Mouse (Mus musculus): ENCODE results near the gene Tbc1d24. TPM values are rescaled to one million over a fixed set of nuclear protein-coding genes. Genes with fewer than 3 reads are reported as not detected.

The Tbc1d24 gene
- polyA plus RNA-seq, 1 experiment, result 50.3 TPM

DNA sequence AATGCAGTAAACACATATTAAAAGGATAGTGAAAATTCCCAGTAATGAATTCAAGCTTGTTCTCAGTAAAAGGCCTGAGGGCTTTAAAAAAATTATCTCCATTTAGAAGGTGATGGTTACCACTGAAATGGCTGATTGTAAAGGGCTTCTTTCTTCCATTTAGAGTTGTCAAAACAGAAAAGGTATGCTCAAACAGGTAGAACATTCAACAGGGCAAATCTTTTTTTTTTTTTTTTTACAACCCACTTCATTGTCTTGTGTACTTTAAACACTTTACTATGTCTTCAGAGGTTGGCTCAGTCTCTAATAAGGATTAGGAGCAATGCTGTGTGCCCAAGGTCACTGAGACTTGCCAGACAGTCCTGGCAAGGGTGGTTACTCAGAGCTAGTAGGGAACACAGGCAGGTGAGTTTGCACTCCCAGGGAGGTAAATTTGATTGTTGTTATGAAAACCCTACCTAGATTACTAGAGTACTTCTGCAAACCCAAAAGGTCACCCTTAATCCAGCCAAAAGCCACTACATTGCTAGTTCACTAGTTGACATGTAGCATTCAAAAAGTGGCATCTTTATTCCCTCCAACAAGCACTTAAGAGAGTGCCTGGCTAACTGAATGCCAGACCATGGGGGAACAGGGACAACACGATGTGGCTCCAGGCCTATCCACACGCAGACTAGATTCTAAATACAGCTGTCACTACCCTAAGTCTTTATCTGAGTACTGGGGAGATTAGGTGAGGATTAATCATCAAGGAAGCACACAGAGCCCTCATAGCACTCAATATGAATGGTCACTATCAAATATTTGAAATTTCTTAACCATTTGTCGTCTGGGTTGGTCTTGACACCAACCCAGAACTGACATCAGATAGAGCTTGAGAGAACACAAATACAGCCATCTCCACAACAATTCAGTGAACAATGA lies 1.5 kb downstream of the Tbc1d24 start:
- Histone ChIP-seq H3K4me3 (replicated peaks; ENCODE audit: insufficient read depth, low read depth, low read length) (peak overlapping the region; percentile 23), H3K27ac (ENCODE audit: insufficient read depth, low read length) (no peak overlapping the region), H3K4me1 (ENCODE audit: control insufficient read depth, insufficient read depth, low read length) (peaks cover 33% of the 10 kb centered on the region), H3K27me3 (ENCODE audit: control insufficient read depth, insufficient read depth, low read length) (no peaks in the 10 kb centered on the region)
- DNase-seq, result no peak
- TF ChIP-seq POLR2A (IDR thresholded peaks at IDR 0.05; ENCODE audit: borderline replicate concordance, insufficient read depth, low read length) (no peak), CTCF (IDR thresholded peaks at IDR 0.05; ENCODE audit: borderline replicate concordance, insufficient read depth, low read depth, low read length) (no peak)
- 46% methylated on average over 3 of the region's 3 CpGs for WGBS

DNA sequence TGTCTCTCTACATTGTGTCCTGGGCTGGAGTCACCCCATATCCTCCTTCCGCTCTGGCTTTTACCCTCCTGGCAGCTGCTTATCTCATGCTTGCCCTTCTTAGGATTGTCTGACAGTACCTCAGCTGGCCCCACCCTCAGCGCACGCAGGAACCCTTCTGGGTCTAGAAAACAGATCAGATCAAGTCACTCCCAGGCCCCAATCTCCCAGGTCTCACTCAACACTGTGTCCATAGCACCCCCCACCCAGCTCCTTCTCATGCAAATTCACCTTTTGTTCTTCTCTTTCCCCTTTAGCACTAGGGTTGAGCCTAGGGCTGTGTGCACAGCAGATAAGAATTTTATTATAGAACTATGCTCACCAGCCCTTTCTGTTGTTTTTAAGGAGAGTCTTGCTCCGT lies 2.3 kb downstream of the Tbc1d24 start:
- Histone ChIP-seq H3K4me1 (ENCODE audit: control insufficient read depth, insufficient read depth, low read length) (peaks cover 33% of the 10 kb centered on the region), H3K27ac (ENCODE audit: insufficient read depth, low read length) (no peak overlapping the region), H3K27me3 (ENCODE audit: control insufficient read depth, insufficient read depth, low read length) (no peaks in the 10 kb centered on the region), H3K4me3 (replicated peaks; ENCODE audit: insufficient read depth, low read depth, low read length) (no peak overlapping the region)
- no peak for DNase-seq
- TF ChIP-seq CTCF (IDR thresholded peaks at IDR 0.05; ENCODE audit: borderline replicate concordance, insufficient read depth, low read depth, low read length), result no peak
- no peak for TF ChIP-seq POLR2A (IDR thresholded peaks at IDR 0.05; ENCODE audit: borderline replicate concordance, insufficient read depth, low read length)
- 76% methylated on average over 4 of the region's 4 CpGs for WGBS

DNA sequence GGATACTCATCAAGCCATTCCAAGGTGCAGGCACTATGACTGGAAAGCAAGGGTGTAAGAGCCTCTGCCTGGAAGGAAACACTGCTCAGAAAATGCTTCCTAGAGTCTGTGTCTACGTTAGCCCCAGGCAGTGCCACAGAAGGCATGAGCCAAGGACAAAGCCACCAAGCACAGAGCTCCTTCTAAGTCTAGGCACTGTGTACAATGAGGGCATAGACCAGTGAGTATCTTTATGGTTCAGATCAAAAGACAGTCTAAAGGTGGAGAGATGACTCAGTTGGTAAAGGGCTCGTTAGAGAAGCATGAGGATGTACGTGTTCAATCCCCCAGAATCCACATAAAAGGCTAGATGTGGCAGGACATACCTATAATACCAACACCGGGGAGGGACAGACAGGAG lies 4.3 kb downstream of the Tbc1d24 start:
- H3K4me1 ChIP-seq (ENCODE audit: control insufficient read depth, insufficient read depth, low read length), result peaks cover 45% of the 10 kb centered on the region
- WGBS, result 70% methylated on average over 4 of the region's 4 CpGs

GRCm38 (mm10) chr17:24199741-24200140 lies 5.6 kb downstream of the Tbc1d24 start:
- H3K4me3 ChIP-seq (replicated peaks; ENCODE audit: insufficient read depth, low read depth, low read length), result no peak overlapping the region
- TF ChIP-seq CTCF (IDR thresholded peaks at IDR 0.05; ENCODE audit: borderline replicate concordance, insufficient read depth, low read depth, low read length) (no peak), POLR2A (IDR thresholded peaks at IDR 0.05; ENCODE audit: borderline replicate concordance, insufficient read depth, low read length) (no peak)
- H3K27me3 ChIP-seq (ENCODE audit: control insufficient read depth, insufficient read depth, low read length), result no peaks in the 10 kb centered on the region
- WGBS, result 54% methylated on average over 4 of the region's 4 CpGs
- H3K4me1 ChIP-seq (ENCODE audit: control insufficient read depth, insufficient read depth, low read length), result peaks cover 47% of the 10 kb centered on the region
- peak overlapping the region; percentile 44; the same call in 1 of the 2 replicates for H3K27ac ChIP-seq (ENCODE audit: insufficient read depth, low read length)
- peak in 1 of 2 experiments; percentile 39 for DNase-seq

More for the DNA sequence above, 4.3 kb downstream of the Tbc1d24 start:
- H3K4me3 ChIP-seq (replicated peaks; ENCODE audit: insufficient read depth, low read depth, low read length), result no peak overlapping the region
- TF ChIP-seq CTCF (IDR thresholded peaks at IDR 0.05; ENCODE audit: borderline replicate concordance, insufficient read depth, low read depth, low read length), result no peak
- TF ChIP-seq POLR2A (IDR thresholded peaks at IDR 0.05; ENCODE audit: borderline replicate concordance, insufficient read depth, low read length), result no peak
- no peaks in the 10 kb centered on the region for H3K27me3 ChIP-seq (ENCODE audit: control insufficient read depth, insufficient read depth, low read length)
- no peak overlapping the region for H3K27ac ChIP-seq (ENCODE audit: insufficient read depth, low read length)
- DNase-seq, result no peak

DNA sequence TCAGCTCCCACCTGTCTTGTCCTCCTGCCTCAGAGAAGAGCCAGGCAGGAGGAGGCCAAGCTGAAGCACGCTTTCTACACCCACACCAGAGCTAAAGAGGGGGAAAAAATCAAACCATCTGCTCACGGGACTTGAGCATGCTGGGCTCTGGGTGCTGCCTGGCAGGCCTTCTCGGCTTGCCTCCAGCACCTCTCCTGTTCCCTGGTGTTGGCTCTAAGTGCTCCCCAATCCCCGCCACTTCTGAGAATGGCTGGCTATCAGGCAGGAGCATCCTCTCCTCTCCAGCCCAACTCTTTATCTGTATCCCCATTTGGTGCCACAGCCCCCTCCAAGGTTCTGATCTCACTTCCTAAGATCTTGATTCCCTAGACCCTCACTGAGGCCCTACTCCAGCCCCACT lies 6.1 kb downstream of the Tbc1d24 start:
- H3K4me3 ChIP-seq (replicated peaks; ENCODE audit: insufficient read depth, low read depth, low read length), result no peak overlapping the region
- DNase-seq, result peak; percentile 60 to 78
- 10% methylated on average over 4 of the region's 4 CpGs for WGBS
- peaks cover 42% of the 10 kb centered on the region for H3K4me1 ChIP-seq (ENCODE audit: control insufficient read depth, insufficient read depth, low read length)
- H3K27ac ChIP-seq (ENCODE audit: insufficient read depth, low read length), result peak overlapping the region; percentile 44
- TF ChIP-seq CTCF (IDR thresholded peaks at IDR 0.05; ENCODE audit: borderline replicate concordance, insufficient read depth, low read depth, low read length) (no peak), POLR2A (IDR thresholded peaks at IDR 0.05; ENCODE audit: borderline replicate concordance, insufficient read depth, low read length) (no peak)
- H3K27me3 ChIP-seq (ENCODE audit: control insufficient read depth, insufficient read depth, low read length), result no peaks in the 10 kb centered on the region

DNA sequence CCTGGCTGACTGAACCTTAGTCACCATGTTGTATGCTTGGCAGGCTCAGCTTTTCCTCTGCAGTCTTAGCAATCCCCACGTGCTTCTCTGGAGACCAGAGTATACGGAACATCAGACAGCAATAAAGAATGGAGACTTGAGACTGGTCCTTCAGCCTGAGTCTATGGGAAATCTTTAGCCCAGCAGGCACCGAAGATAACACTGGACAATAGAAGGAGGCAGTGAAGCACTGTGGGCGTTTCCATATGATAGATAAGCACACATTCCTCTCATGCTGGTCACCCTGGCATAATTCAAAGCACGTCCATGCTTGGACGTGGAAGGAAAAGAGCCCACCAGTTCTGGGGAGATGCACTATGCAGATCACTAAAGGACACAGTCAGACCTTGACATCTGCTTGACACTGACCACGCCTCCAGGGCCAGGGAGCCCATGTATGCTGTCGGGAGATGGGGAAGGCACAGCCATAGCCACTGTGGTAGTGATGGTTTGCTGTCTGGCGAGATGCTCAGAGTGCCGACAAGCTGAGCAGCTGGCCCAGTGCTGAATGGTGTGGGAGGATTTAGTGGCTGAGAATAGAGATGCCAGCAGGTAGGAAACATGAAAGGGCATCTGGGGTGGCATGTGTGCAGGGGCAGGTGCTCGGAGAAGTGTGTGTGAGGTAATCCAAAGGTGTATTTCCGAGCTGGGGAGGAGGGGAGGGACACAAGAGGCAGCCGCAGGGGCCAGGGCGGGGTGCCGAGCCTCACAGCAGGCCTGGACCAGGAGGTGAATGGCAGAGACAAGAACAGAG lies 8.1 kb downstream of the Tbc1d24 start:
- Histone ChIP-seq H3K4me3 (replicated peaks; ENCODE audit: insufficient read depth, low read depth, low read length) (no peak overlapping the region), H3K27ac (ENCODE audit: insufficient read depth, low read length) (no peak overlapping the region), H3K4me1 (ENCODE audit: control insufficient read depth, insufficient read depth, low read length) (peaks cover 42% of the 10 kb centered on the region), H3K27me3 (ENCODE audit: control insufficient read depth, insufficient read depth, low read length) (no peaks in the 10 kb centered on the region)
- TF ChIP-seq POLR2A (IDR thresholded peaks at IDR 0.05; ENCODE audit: borderline replicate concordance, insufficient read depth, low read length), result no peak
- TF ChIP-seq CTCF (IDR thresholded peaks at IDR 0.05; ENCODE audit: borderline replicate concordance, insufficient read depth, low read depth, low read length), result no peak
- 37% methylated on average over 15 of the region's 15 CpGs for WGBS
- DNase-seq, result peak; percentile 43 to 56

GRCm38 (mm10) chr17:24195349-24195748 lies 10.0 kb downstream of the Tbc1d24 start:
- H3K4me1 ChIP-seq (ENCODE audit: control insufficient read depth, insufficient read depth, low read length), result peaks cover 34% of the 10 kb centered on the region
- H3K4me3 ChIP-seq (replicated peaks; ENCODE audit: insufficient read depth, low read depth, low read length), result no peak overlapping the region
- WGBS, result 60% methylated on average over 2 of the region's 2 CpGs
- H3K27ac ChIP-seq (ENCODE audit: insufficient read depth, low read length), result no peak overlapping the region
- no peaks in the 10 kb centered on the region for H3K27me3 ChIP-seq (ENCODE audit: control insufficient read depth, insufficient read depth, low read length)
- TF ChIP-seq CTCF (IDR thresholded peaks at IDR 0.05; ENCODE audit: borderline replicate concordance, insufficient read depth, low read depth, low read length), result no peak
- no peak for TF ChIP-seq POLR2A (IDR thresholded peaks at IDR 0.05; ENCODE audit: borderline replicate concordance, insufficient read depth, low read length)
- DNase-seq, result no peak

Data from cerebellum, adult 2 months (tissue).